Mouse (Mus musculus): ENCODE data around the gene Tbl1xr1. TPM values are rescaled to one million over a fixed set of nuclear protein-coding genes. Genes with fewer than 3 reads are reported as not detected.

Gene Tbl1xr1
- polyA plus RNA-seq, 1 experiment from 2014 or later = 5.0 TPM

GRCm38 (mm10) chr3:22075517-22075886 lies 950 bp upstream of the Tbl1xr1 start:
- no peak for ATAC-seq (ENCODE audit: low read depth)
- DNase-seq = no peak
- Histone ChIP-seq H3K4me2 (peak overlapping the region; percentile 88), H3K27me3 (no peaks in the 10 kb centered on the region), H3K27ac (peak overlapping the region; percentile 73), H3K9ac (peak overlapping the region; percentile 92), H3K36me3 (no peaks in the 10 kb centered on the region; the same call in 1 of the 2 replicates), H3K4me1 (replicated peaks) (peaks cover 42% of the 10 kb centered on the region), H3K4me3 (replicated peaks) (peak overlapping the region; percentile 90), H3K9me3 (replicated peaks) (no peaks in the 10 kb centered on the region)
- under 1% methylated on average over 28 of the region's 28 CpGs for WGBS (ENCODE audit: insufficient replicate concordance)

GRCm38 (mm10) chr3:22075887-22076560 lies 428 bp upstream of the Tbl1xr1 start:
- 1% methylated on average over 53 of the region's 70 CpGs for WGBS (ENCODE audit: insufficient replicate concordance)
- Histone ChIP-seq H3K9me3 (replicated peaks) (no peaks in the 10 kb centered on the region), H3K9ac (peak overlapping the region; percentile 92), H3K27me3 (no peaks in the 10 kb centered on the region), H3K4me1 (replicated peaks) (peaks cover 44% of the 10 kb centered on the region), H3K36me3 (no peaks in the 10 kb centered on the region; the same call in 1 of the 2 replicates), H3K27ac (peak overlapping the region; percentile 73), H3K4me3 (replicated peaks) (peak overlapping the region; percentile 90), H3K4me2 (peak overlapping the region; percentile 88)
- DNase-seq (peak; percentile 71), ATAC-seq (ENCODE audit: low read depth) (peak; percentile 70)

DNA sequence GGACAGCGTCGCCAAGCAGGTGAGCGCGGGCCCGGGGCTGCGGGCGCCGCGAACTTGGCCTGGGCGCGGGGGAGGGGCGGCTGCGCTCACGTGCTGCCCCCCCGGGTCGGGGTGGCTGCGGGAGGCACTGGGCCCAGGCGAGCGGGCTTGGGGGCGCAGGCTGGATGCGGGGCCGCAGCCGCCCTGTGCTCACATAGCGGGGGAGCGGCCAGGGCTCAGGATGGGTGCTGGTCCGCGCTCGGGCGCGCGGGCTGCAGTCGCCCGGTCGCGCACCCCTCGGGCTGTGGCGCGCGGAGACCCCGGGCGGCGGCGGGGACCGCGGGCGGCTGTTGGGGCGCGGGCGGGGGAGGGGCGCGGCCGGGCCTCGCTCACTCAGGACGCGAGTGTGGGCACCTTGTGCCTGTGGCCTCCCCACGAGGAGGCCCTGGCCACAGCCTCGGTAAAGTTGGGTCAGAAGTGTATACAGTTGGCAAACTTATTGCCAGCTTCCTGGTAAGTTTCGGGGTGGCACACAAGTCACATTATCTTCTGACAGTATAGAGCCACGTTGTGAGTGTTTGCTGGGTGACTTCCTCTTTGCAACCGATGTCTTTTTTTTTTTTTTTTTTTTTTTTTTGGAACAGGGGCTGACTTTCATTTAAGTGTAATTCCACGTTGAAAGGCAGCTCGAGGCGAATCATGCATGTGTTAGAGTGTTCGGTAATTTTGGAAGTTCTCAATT lies 644 bp downstream of the Tbl1xr1 start:
- no peaks in the 10 kb centered on the region for H3K27me3 ChIP-seq
- H3K9me3 ChIP-seq (replicated peaks) = no peaks in the 10 kb centered on the region
- DNase-seq (peak; percentile 34), ATAC-seq (ENCODE audit: low read depth) (peak; percentile 51)
- H3K4me3 ChIP-seq (replicated peaks) = peak overlapping the region; percentile 90
- WGBS (ENCODE audit: insufficient replicate concordance) = 0% methylated on average over 53 of the region's 64 CpGs
- no peaks in the 10 kb centered on the region; the same call in 1 of the 2 replicates for H3K36me3 ChIP-seq
- peak overlapping the region; percentile 92 for H3K9ac ChIP-seq
- peak overlapping the region; percentile 91 for H3K27ac ChIP-seq
- peaks cover 55% of the 10 kb centered on the region for H3K4me1 ChIP-seq (replicated peaks)
- peak overlapping the region; percentile 88 for H3K4me2 ChIP-seq

GRCm38 (mm10) chr3:22077657-22078475 lies 1.4 kb downstream of the Tbl1xr1 start:
- no peaks in the 10 kb centered on the region; the same call in 1 of the 2 replicates for H3K36me3 ChIP-seq
- ATAC-seq (ENCODE audit: low read depth) (no peak), DNase-seq (peak; percentile 27)
- peak overlapping the region; percentile 92 for H3K9ac ChIP-seq
- H3K4me3 ChIP-seq (replicated peaks) = peak overlapping the region; percentile 90
- H3K9me3 ChIP-seq (replicated peaks) = no peaks in the 10 kb centered on the region
- H3K4me1 ChIP-seq (replicated peaks) = peaks cover 63% of the 10 kb centered on the region
- peak overlapping the region; percentile 88 for H3K4me2 ChIP-seq
- WGBS (ENCODE audit: insufficient replicate concordance) = 3% methylated on average over 9 of the region's 9 CpGs
- no peaks in the 10 kb centered on the region for H3K27me3 ChIP-seq
- H3K27ac ChIP-seq = peak overlapping the region; percentile 91

DNA sequence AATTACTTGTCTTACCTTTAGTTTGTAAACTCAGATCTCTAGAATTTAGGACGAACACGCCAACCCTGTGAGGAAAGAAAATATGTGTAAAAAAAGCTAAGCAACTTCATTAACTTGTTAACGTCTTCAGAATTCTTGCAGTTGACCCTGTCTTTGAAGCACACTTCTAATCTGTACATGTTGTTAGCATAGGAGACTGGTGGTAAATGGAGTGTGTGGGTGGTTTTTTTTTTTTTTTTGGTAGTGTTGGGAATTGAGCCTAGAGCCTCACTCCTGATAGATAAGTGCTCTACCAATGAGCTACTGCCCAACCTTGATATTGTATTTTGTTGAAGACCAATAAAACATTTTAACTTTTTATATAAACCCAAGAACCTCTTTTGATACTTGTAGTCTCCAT lies 2.1 kb downstream of the Tbl1xr1 start:
- DNase-seq (no peak), ATAC-seq (ENCODE audit: low read depth) (no peak)
- peak overlapping the region; percentile 92 for H3K9ac ChIP-seq
- peak overlapping the region; percentile 88 for H3K4me2 ChIP-seq
- WGBS (ENCODE audit: insufficient replicate concordance) = 44% methylated on average over 3 of the region's 3 CpGs
- peak overlapping the region; percentile 90 for H3K4me3 ChIP-seq (replicated peaks)
- no peaks in the 10 kb centered on the region; the same call in 1 of the 2 replicates for H3K36me3 ChIP-seq
- H3K4me1 ChIP-seq (replicated peaks) = peaks cover 69% of the 10 kb centered on the region
- H3K27me3 ChIP-seq = no peaks in the 10 kb centered on the region
- H3K9me3 ChIP-seq (replicated peaks) = no peaks in the 10 kb centered on the region
- peak overlapping the region; percentile 91; the same call in 1 of the 2 replicates for H3K27ac ChIP-seq

GRCm38 (mm10) chr3:22081869-22082268 lies 5.4 kb downstream of the Tbl1xr1 start:
- DNase-seq = no peak
- Histone ChIP-seq H3K4me2 (no peak overlapping the region), H3K4me1 (replicated peaks) (peaks cover 60% of the 10 kb centered on the region)

GRCm38 (mm10) chr3:22082823-22083222 lies 6.4 kb downstream of the Tbl1xr1 start:
- 0 out of 2 replicates have a peak overlapping the region, but pooled peaks have one; percentile 19 for H3K4me2 ChIP-seq
- H3K36me3 ChIP-seq = no peaks in the 10 kb centered on the region; the same call in 1 of the 2 replicates
- no peaks in the 10 kb centered on the region for H3K27me3 ChIP-seq
- peak; percentile 14 for DNase-seq
- H3K27ac ChIP-seq = no peak overlapping the region
- no peak overlapping the region for H3K4me3 ChIP-seq (replicated peaks)
- H3K9ac ChIP-seq = no peak overlapping the region
- H3K4me1 ChIP-seq (replicated peaks) = peaks cover 60% of the 10 kb centered on the region
- peak; percentile 52; the same call in 1 of the 2 replicates for ATAC-seq (ENCODE audit: low read depth)
- H3K9me3 ChIP-seq (replicated peaks) = no peaks in the 10 kb centered on the region
- WGBS (ENCODE audit: insufficient replicate concordance) = 44% methylated on average over 4 of the region's 4 CpGs

More at GRCm38 (mm10) chr3:22081869-22082268, 5.4 kb downstream of the Tbl1xr1 start:
- Histone ChIP-seq H3K9me3 (replicated peaks) (no peaks in the 10 kb centered on the region), H3K27me3 (no peaks in the 10 kb centered on the region), H3K4me3 (replicated peaks) (no peak overlapping the region), H3K9ac (no peak overlapping the region), H3K27ac (no peak overlapping the region), H3K36me3 (no peaks in the 10 kb centered on the region; the same call in 1 of the 2 replicates)
- 33% methylated on average over 4 of the region's 4 CpGs for WGBS (ENCODE audit: insufficient replicate concordance)
- no peak for ATAC-seq (ENCODE audit: low read depth)

GRCm38 (mm10) chr3:22084222-22084996 lies 8.0 kb downstream of the Tbl1xr1 start:
- Histone ChIP-seq H3K9ac (no peak overlapping the region), H3K4me1 (replicated peaks) (peaks cover 56% of the 10 kb centered on the region), H3K27me3 (no peaks in the 10 kb centered on the region), H3K4me3 (replicated peaks) (no peak overlapping the region), H3K36me3 (no peaks in the 10 kb centered on the region; the same call in 1 of the 2 replicates), H3K4me2 (no peak overlapping the region), H3K9me3 (replicated peaks) (no peaks in the 10 kb centered on the region), H3K27ac (no peak overlapping the region)
- DNase-seq = no peak
- 70% methylated on average over 10 of the region's 10 CpGs for WGBS (ENCODE audit: insufficient replicate concordance)
- ATAC-seq (ENCODE audit: low read depth) = no peak

DNA sequence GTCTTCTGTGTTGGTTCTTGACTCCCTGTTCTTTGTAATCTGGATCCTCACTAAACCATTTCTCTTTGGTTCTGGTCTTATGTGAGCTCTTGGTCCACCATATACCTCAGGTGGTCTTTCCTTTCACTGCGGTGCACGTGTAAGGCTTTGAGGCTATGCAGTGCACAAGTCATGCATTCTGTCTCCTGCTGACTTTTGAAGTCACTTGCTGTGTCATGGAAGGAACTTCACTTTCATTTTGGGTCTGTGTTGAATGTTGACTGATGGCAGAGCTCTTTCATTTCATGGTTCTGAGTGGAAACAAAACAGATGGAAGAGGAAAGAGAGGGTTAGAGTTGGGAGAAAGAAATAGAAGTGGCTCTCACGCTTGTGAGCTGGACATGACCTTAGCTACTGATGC lies 13.4 kb downstream of the Tbl1xr1 start:
- H3K27me3 ChIP-seq = no peaks in the 10 kb centered on the region
- no peak overlapping the region for H3K9ac ChIP-seq
- no peak for DNase-seq
- WGBS (ENCODE audit: insufficient replicate concordance) = 63% methylated on average over 3 of the region's 3 CpGs
- peaks cover 45% of the 10 kb centered on the region for H3K4me1 ChIP-seq (replicated peaks)
- no peak for ATAC-seq (ENCODE audit: low read depth)
- no peak overlapping the region for H3K27ac ChIP-seq
- H3K4me3 ChIP-seq (replicated peaks) = no peak overlapping the region
- H3K9me3 ChIP-seq (replicated peaks) = no peaks in the 10 kb centered on the region
- H3K4me2 ChIP-seq = no peak overlapping the region
- H3K36me3 ChIP-seq = 0 out of 2 replicates have a peak, but pooled peaks cover 3% of the 10 kb centered on the region

Data from liver, embryonic 13.5 days (tissue).